Mouse (Mus musculus) stomach, postnatal 0 days (tissue): Measurements from ENCODE around the gene Kcnc2. TPM values are rescaled to one million over a fixed set of nuclear protein-coding genes. Genes with fewer than 3 reads are reported as not detected.
A peak's percentile ranks its signal among the peaks of the same experiment; 100 is the strongest.

ENCODE experiments used
- ATAC-seq: fragments of 200-750 bp; cut with Nextera tagmentation; 2 replicates; pipeline ENCODE4 v1.8.0; 2017; ENCODE audit not compliant: low FRiP score, low TSS enrichment
- DNase-seq: peaks from one replicate; pipeline ENCODE4 v3.0.0-alpha.2; 2016; ENCODE audit warnings: low spot score
- H3K27ac ChIP-seq: fragments of 300-500 bp; sonication (generic); replicated peaks from 2 replicates; pipeline ENCODE4 v1.5.1; 2014; ENCODE audit warnings: mild to moderate bottlenecking, control low read depth
- H3K27me3 ChIP-seq: fragments of 300-500 bp; sonication (generic); 2 replicates; pipeline ENCODE4 v1.6.1; 2014; ENCODE audit warnings: low read length; ENCODE audit not compliant: control insufficient read depth, insufficient read depth
- H3K36me3 ChIP-seq: fragments of 300-500 bp; sonication (generic); 2 replicates; pipeline ENCODE4 v1.6.1; 2014; ENCODE audit warnings: low read length, mixed read lengths; ENCODE audit not compliant: control insufficient read depth, insufficient read depth
- H3K4me1 ChIP-seq: fragments of 300-500 bp; sonication (generic); replicated peaks from 2 replicates; pipeline ENCODE4 v1.6.1; 2014; ENCODE audit warnings: antibody characterized with exemption; ENCODE audit not compliant: control insufficient read depth, insufficient read depth
- H3K4me2 ChIP-seq: fragments of 300-500 bp; sonication (generic); replicated peaks from 2 replicates; pipeline ENCODE4 v1.6.1; 2014; ENCODE audit warnings: low read depth, mild to moderate bottlenecking, control low read depth, moderate library complexity
- H3K4me3 ChIP-seq: fragments of 300-500 bp; sonication (generic); 2 replicates; pipeline ENCODE4 v1.5.1; 2014; ENCODE audit warnings: low read depth, low read length, control low read depth
- H3K9ac ChIP-seq: fragments of 300-500 bp; sonication (generic); 2 replicates; pipeline ENCODE4 v1.6.1; 2014; ENCODE audit warnings: mild to moderate bottlenecking, low read length, control low read depth, mixed read lengths
- H3K9me3 ChIP-seq: fragments of 300-500 bp; sonication (generic); 2 replicates; pipeline ENCODE4 v1.6.1; 2016; ENCODE audit warnings: low read length; ENCODE audit not compliant: control insufficient read depth
- CTCF ChIP-seq: IDR thresholded peaks from 2 replicates; pipeline ENCODE4 v1.5.1; 2016; ENCODE audit warnings: antibody characterized with exemption, low read depth, mild to moderate bottlenecking, moderate library complexity
- EP300 ChIP-seq: optimal IDR thresholded peaks from 2 replicates; pipeline ENCODE3; 2016; ENCODE audit warnings: antibody characterized with exemption
- WGBS: fragments of 180-500 bp; shearing (Covaris S2); extraction: QIAGEN DNeasy Blood & Tissue Kit; methylation state at CpG from one replicate; pipeline ENCODE4 v1.1.7; 2014; 5-methylcytosine and 5-hydroxymethylcytosine counted together
- polyA plus RNA-seq: library from polyadenylated mRNA; unstranded; fragments of >200 nt; fragmentation: Nextera tagmentation; extraction: Ambion mirVana; gene quantifications from 2 replicates; pipeline ENCODE4 v1.2.1, GENCODE M21; 2015

Gene Kcnc2
- polyA plus RNA-seq, 1 experiment from 2014 or later, result 0.22 TPM

DNA sequence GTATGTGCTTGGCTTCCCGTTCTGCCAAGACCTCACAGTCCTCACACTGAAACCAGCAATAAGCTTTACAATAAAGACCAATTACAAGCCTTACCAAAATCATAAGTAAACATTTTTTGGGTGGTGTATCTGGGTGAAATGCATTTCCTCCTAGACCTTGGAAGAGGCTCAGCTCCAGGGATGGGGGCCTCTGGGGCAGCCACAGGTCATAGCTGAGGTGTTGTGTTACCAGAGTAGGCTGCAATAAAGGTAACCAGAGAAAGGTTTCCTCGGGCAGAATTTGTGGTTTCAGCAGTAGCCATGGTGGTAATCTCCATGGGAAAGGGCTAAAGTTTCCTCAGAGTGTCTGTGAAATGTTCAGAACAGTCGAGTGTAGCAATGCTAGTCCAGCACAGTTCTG is 97.4 kb downstream of the Kcnc2 start:
- ATAC-seq (no peak), DNase-seq (no peak)
- WGBS, result 58% methylated on average over 3 of the region's 3 CpGs
- H3K4me2 ChIP-seq, result no peak overlapping the region
- H3K9ac ChIP-seq, result no peak overlapping the region
- no peak overlapping the region for H3K4me3 ChIP-seq
- no peaks in the 10 kb centered on the region for H3K36me3 ChIP-seq
- H3K9me3 ChIP-seq, result no peaks in the 10 kb centered on the region
- no peak overlapping the region for H3K27ac ChIP-seq
- no peaks in the 10 kb centered on the region for H3K4me1 ChIP-seq
- no peaks in the 10 kb centered on the region for H3K27me3 ChIP-seq
- TF ChIP-seq EP300 (no peak), CTCF (no peak)

DNA sequence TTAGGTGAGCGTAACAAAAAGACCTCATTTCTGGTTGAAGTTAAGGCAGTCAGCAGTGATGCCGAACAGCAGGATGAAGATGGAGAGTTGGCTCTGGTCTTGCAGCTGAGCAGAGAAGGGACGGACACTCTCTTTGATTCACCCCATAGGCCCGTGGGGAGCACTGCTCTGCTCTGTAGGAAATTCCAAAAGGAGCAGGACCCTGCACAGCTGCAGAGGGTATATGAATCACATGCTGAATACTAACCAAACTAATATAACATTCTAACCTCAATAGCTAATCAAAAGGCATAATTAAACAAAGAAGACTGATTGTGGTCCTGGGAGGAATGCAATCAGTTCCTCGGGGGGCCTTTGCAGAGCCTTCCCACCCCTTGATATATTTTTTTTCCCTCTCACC is 106.2 kb downstream of the Kcnc2 start:
- WGBS, result 82% methylated on average over 5 of the region's 5 CpGs
- H3K36me3 ChIP-seq, result no peaks in the 10 kb centered on the region
- no peaks in the 10 kb centered on the region for H3K27me3 ChIP-seq
- no peak overlapping the region for H3K4me2 ChIP-seq
- H3K4me1 ChIP-seq, result no peaks in the 10 kb centered on the region
- ATAC-seq (no peak), DNase-seq (no peak)
- H3K9me3 ChIP-seq, result no peaks in the 10 kb centered on the region
- no peak overlapping the region for H3K27ac ChIP-seq
- H3K4me3 ChIP-seq, result no peak overlapping the region
- TF ChIP-seq CTCF (no peak), EP300 (no peak)
- no peak overlapping the region for H3K9ac ChIP-seq

DNA sequence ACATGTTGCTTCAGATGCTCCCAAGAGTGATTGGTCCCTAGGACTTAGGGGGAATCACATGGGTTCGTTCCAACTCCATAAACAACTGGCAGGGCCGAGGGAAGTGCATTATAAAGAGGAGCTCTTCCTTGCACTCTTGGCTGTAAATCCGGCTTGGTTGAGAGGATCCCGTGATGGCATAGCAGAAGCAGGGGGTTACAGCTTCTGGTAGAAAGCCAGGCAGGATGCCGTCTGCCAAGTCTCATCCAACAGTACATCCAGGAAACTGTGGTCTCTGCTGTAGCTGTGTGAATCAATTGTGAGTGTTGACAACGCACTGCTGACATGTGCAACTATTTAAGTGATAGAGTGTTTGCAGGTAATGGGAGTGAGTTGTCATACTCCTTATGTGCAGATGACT is 107.5 kb downstream of the Kcnc2 start:
- no peak overlapping the region for H3K4me3 ChIP-seq
- H3K4me1 ChIP-seq, result no peaks in the 10 kb centered on the region
- H3K9ac ChIP-seq, result no peak overlapping the region
- H3K36me3 ChIP-seq, result no peaks in the 10 kb centered on the region
- no peak overlapping the region for H3K27ac ChIP-seq
- no peak overlapping the region for H3K4me2 ChIP-seq
- WGBS, result 62% methylated on average over 6 of the region's 6 CpGs
- ATAC-seq, result no peak
- H3K9me3 ChIP-seq, result no peaks in the 10 kb centered on the region
- no peak for DNase-seq
- H3K27me3 ChIP-seq, result no peaks in the 10 kb centered on the region
- no peak for TF ChIP-seq EP300
- TF ChIP-seq CTCF, result no peak

DNA sequence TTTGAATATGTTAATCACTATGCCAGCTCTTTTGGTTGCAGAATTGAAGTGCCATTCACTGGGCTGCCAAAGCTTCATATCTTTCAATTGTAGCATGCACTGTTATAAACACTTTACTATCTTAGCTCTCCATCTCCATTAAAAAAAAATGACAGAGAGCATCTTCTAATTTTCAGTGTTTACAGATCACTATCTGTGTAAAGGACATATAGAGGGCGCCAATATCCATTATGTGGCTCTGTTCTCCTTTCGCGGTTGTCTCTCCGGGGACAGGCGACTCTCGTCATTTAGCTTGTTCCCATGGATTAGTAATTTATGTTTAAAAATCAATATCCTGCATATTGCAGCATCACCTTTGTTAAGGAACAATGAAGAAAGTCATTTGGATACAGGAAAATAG is 109.7 kb downstream of the Kcnc2 start:
- 86% methylated on average over 6 of the region's 6 CpGs for WGBS

DNA sequence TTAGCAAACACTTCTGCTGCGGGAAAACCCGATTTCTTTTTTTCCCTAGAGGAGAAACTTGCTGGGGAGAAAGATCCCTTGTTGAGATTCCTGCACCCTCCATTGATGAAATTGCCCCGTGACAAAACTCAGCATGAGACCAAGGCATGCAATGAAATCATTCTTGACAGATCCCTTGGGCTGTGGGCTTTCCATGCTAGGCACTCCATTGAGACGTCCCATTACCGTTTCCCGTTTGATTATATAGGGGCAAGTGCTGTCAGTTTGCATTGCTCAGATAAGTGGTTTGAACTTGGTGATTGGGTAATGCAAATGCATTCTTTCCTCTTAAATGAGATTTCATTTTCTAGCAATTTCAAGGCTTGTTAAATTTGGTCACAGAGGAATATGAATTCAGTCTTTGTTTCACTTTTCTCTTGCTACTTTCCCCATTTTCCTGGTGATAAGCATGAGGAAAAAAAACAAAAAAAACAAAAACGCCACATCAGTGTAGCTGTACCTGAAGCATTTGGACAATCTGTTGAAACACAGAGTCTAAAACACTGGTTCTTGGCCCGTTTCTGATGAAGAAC is 123.6 kb downstream of the Kcnc2 start:
- Histone ChIP-seq H3K4me3 (no peak overlapping the region), H3K4me1 (no peaks in the 10 kb centered on the region), H3K4me2 (no peak overlapping the region), H3K27me3 (no peaks in the 10 kb centered on the region), H3K36me3 (no peaks in the 10 kb centered on the region), H3K27ac (no peak overlapping the region), H3K9ac (no peak overlapping the region), H3K9me3 (no peaks in the 10 kb centered on the region)
- WGBS, result 62% methylated on average over 8 of the region's 8 CpGs
- DNase-seq (no peak), ATAC-seq (no peak)
- TF ChIP-seq CTCF (no peak), EP300 (no peak)

More for the DNA sequence above, 109.7 kb downstream of the Kcnc2 start:
- Histone ChIP-seq H3K9me3 (no peaks in the 10 kb centered on the region), H3K4me1 (no peaks in the 10 kb centered on the region), H3K9ac (no peak overlapping the region), H3K4me3 (no peak overlapping the region), H3K4me2 (no peak overlapping the region), H3K27me3 (no peaks in the 10 kb centered on the region), H3K27ac (no peak overlapping the region), H3K36me3 (no peaks in the 10 kb centered on the region)
- DNase-seq, result no peak
- TF ChIP-seq CTCF (no peak), EP300 (no peak)
- no peak for ATAC-seq

DNA sequence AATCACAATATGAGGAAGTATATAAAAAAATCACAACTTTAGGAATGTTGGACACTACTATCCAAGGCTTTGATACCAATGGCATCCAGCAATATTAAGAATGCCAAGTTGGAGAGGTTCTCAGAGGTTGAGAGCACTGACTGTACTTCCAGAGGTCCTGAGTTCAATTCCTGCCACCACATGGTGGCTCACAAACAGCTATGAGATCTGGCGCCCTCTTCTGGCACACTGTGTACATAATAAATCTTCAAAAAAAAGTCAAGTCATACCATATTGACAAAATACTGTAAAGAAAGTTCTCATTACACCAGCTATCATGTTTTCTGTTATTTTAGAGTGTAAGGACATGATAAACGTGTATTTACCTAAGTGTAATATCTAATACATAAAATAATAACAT is 126.3 kb downstream of the Kcnc2 start:
- Histone ChIP-seq H3K4me3 (no peak overlapping the region), H3K9me3 (no peaks in the 10 kb centered on the region), H3K36me3 (no peaks in the 10 kb centered on the region), H3K4me1 (no peaks in the 10 kb centered on the region), H3K4me2 (no peak overlapping the region), H3K27ac (no peak overlapping the region), H3K27me3 (no peaks in the 10 kb centered on the region), H3K9ac (no peak overlapping the region)
- 35% methylated on average over 2 of the region's 2 CpGs for WGBS
- DNase-seq (no peak), ATAC-seq (no peak)
- TF ChIP-seq EP300 (no peak), CTCF (peak; percentile 25; the same call in 1 of the 2 replicates)
